Comparison of ENCODE assay signal across 8 mouse cellular contexts in genomic region chr13:37045005-37045404, GRCm38 (mm10). TPM values are rescaled to one million over a fixed set of nuclear protein-coding genes. Genes with fewer than 3 reads are reported as not detected.
A peak's percentile ranks its signal among the peaks of the same experiment; 100 is the strongest.
DNase-seq lines count a peak whose midpoint lies in the region; ATAC-seq and TF ChIP-seq lines count a peak whose summit lies in the region.

No protein-coding gene starts in this region.

- no peak overlapping the region for H3K9ac ChIP-seq in kidney, postnatal 0 days (ENCODE audit: low read depth, low read length)

- peak; percentile 21; the same call in 1 of the 2 replicates for TF ChIP-seq CTCF in kidney, postnatal 0 days (IDR thresholded peaks at IDR 0.05; ENCODE audit: low read depth)

- intact Hi-C loops in left cerebral cortex, postnatal 36 days (cut with DNase I): no loop called here

- no peak overlapping the region for H3K27ac ChIP-seq in kidney, postnatal 0 days

- no peaks in the 10 kb centered on the region for H3K4me1 ChIP-seq in kidney, postnatal 0 days (replicated peaks; ENCODE audit: insufficient read depth, low read length)

- ATAC-seq in kidney, postnatal 0 days (replicated peaks; ENCODE audit: low FRiP score, low read depth): no peak

- 82% methylated on average over 3 of the region's 3 CpGs for WGBS in kidney, postnatal 0 days

- no peaks in the 10 kb centered on the region for H3K9me3 ChIP-seq in kidney, postnatal 0 days (replicated peaks; ENCODE audit: low read length)

- H3K4me3 ChIP-seq in kidney, postnatal 0 days (replicated peaks; ENCODE audit: low read depth, low read length): no peak overlapping the region

- no peak overlapping the region for H3K4me2 ChIP-seq in kidney, postnatal 0 days (ENCODE audit: low read length)

- peak; percentile 18 for DNase-seq in adrenal gland, postnatal 10 days
- no peak for DNase-seq in adrenal gland, adult 8-10 months
- DNase-seq in kidney, postnatal 0 days (ENCODE audit: low spot score): no peak
- DNase-seq in kidney, adult 11 months: no peak
- peak; percentile 0 for DNase-seq in MEL-GATA-1-ER (ENCODE audit: extremely low read depth, low read depth)
- peak; percentile 14 to 21 for DNase-seq in lung, adult 18-20 months
- no peak for DNase-seq in frontal cortex, postnatal 14 days (ENCODE audit: low spot score in 2 of 2)
- DNase-seq in left cerebral cortex, postnatal 36 days (ENCODE audit: low spot score in 2 of 2): no peak

- no peaks in the 10 kb centered on the region for H3K36me3 ChIP-seq in kidney, postnatal 0 days (ENCODE audit: insufficient read depth, low read length)

- H3K27me3 ChIP-seq in kidney, postnatal 0 days (ENCODE audit: insufficient read depth, low read length): no peaks in the 10 kb centered on the region

RNA-seq across cellular contexts. Expression of gene F13a1, which starts 5.0 kb away (rescaled TPM):
- total RNA-seq in adrenal gland, postnatal 10 days (2021): 10 to 100 TPM; 10.7 to 14.5 TPM
- total RNA-seq in adrenal gland, adult 8-10 months (2022): 10 to 100 TPM in 3 of 4 experiments, 1 to 10 TPM in 1; 7.7 to 17.4 (median 13.7) TPM
- 4.2 and 5.5 TPM in 2 replicates for polyA plus RNA-seq in kidney, postnatal 0 days (2015; fragmentation: Nextera tagmentation; extraction: Ambion mirVana)
- total RNA-seq in left cerebral cortex, postnatal 36 days (2021): 1 to 10 TPM; 2.1 to 5.4 TPM

Comparison
In these comparisons a context has a peak if more than half of its experiments do, and no peak if none do; other contexts are left out.
1. DNase-seq: peak in adrenal gland, postnatal 10 days (single experiment), MEL-GATA-1-ER (single experiment) and lung, adult 18-20 months (2 of 2); none in adrenal gland, adult 8-10 months (single experiment), kidney, postnatal 0 days (single experiment), kidney, adult 11 months (single experiment), frontal cortex, postnatal 14 days (0 of 2) and left cerebral cortex, postnatal 36 days (0 of 2).